Mouse (Mus musculus): ENCODE results near the gene Homez.

DNA sequence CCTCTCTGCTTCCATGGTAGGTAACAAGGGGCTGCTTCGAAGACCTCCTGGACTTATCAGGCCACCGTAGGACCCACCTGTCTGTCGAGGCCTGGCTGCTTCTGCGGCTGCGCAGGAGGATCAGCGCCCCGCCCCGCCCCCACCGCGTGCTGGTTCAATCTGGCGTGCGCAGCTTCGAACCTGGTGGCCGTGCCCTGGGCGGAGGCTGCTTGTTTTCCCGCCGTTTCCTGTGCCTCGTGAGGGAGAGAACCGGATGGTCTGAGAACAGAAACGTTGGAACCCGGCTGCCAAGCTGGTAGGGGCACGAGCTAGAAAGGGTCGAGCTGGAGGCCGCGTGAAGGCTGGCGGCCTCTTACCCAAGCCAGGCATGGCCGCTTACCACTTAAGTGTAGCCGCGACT lies 56.8 kb downstream of the Homez start, which contains the start of gene Rnf212b:
- TF ChIP-seq CTCF (IDR thresholded peaks at IDR 0.05; ENCODE audit: low read depth, low read length) (no peak), POLR2A (IDR thresholded peaks at IDR 0.05; ENCODE audit: borderline replicate concordance, low read depth, low read length) (no peak)

Measured in bone marrow macrophage, adult 2 months (primary cell).